Mouse (Mus musculus) left cerebral cortex, postnatal 4 days (tissue): ENCODE measurements around the gene Nkx6-2. TPM values are rescaled to one million over a fixed set of nuclear protein-coding genes. Genes with fewer than 3 reads are reported as not detected.
A peak's percentile ranks its signal among the peaks of the same experiment; 100 is the strongest.

Source experiments
- DNase-seq: peaks from one replicate; pipeline ENCODE4 v3.0.0-alpha.2; 2022
- intact Hi-C: fragments of 180-260 bp; cut with DNase I; formaldehyde crosslinking; loops from one replicate; pipeline ENCODE4 v1.15.1; 2025
- total RNA-seq, 2 experiments: library from RNA; stranded (reverse); gene quantifications; 2 replicates each; pipeline ENCODE4 v1.2.3; 2021

The Nkx6-2 gene
- under 1 TPM in 1 of 2 experiments, not detected in 1; 0.48 TPM for total RNA-seq

- DNase-seq: peak; percentile 63
- intact Hi-C loops: loop anchor here (10.0 kb wide), 1 partner anchor 88 kb away; no protein-coding TSS in a partner anchor
Measured at GRCm38 (mm10) chr7:139582595-139582994, at the start of gene Nkx6-2. Gene Nkx6-2 (minus strand): TSS chr7:139582797.

GRCm38 (mm10) chr7:139625156-139625555, 42.6 kb upstream of the Nkx6-2 start:
- no peak for DNase-seq
- intact Hi-C loops: no loop called here

- intact Hi-C loops: no loop called here
- DNase-seq: no peak
Measured at GRCm38 (mm10) chr7:139622568-139622967, 40.0 kb upstream of the Nkx6-2 start.

GRCm38 (mm10) chr7:139615767-139616766, 33.5 kb upstream of the Nkx6-2 start:
- intact Hi-C loops: no loop called here
- peak; percentile 84 for DNase-seq

GRCm38 (mm10) chr7:139610328-139610727, 27.7 kb upstream of the Nkx6-2 start:
- intact Hi-C loops: no loop called here
- no peak for DNase-seq

- intact Hi-C loops: no loop called here
- DNase-seq: no peak
Measured at GRCm38 (mm10) chr7:139595862-139596261, 13.3 kb upstream of the Nkx6-2 start.

GRCm38 (mm10) chr7:139595311-139595710, 12.7 kb upstream of the Nkx6-2 start:
- intact Hi-C loops: no loop called here
- DNase-seq: no peak

GRCm38 (mm10) chr7:139591311-139591710, 8.7 kb upstream of the Nkx6-2 start:
- no peak for DNase-seq
- intact Hi-C loops: no loop called here

GRCm38 (mm10) chr7:139590302-139590701, 7.7 kb upstream of the Nkx6-2 start:
- intact Hi-C loops: no loop called here
- DNase-seq: peak; percentile 44

GRCm38 (mm10) chr7:139587919-139588318, 5.3 kb upstream of the Nkx6-2 start:
- DNase-seq: no peak
- intact Hi-C loops: loop anchor here (10.0 kb wide), 1 partner anchor 93 kb away; no protein-coding TSS in a partner anchor

- DNase-seq: no peak
- intact Hi-C loops: loop anchor here (10.0 kb wide), 1 partner anchor 91 kb away; no protein-coding TSS in a partner anchor
Measured at GRCm38 (mm10) chr7:139585183-139585821, 2.7 kb upstream of the Nkx6-2 start.

GRCm38 (mm10) chr7:139584221-139585175, 1.9 kb upstream of the Nkx6-2 start:
- no peak for DNase-seq
- intact Hi-C loops: loop anchor here (10.0 kb wide), 1 partner anchor 90 kb away; no protein-coding TSS in a partner anchor

GRCm38 (mm10) chr7:139583094-139583737, 619 bp upstream of the Nkx6-2 start:
- intact Hi-C loops: loop anchor here (10.0 kb wide), 1 partner anchor 88 kb away; no protein-coding TSS in a partner anchor
- no peak for DNase-seq

- intact Hi-C loops: loop anchor here (10.0 kb wide), 1 partner anchor 87 kb away; no protein-coding TSS in a partner anchor
- DNase-seq: peak; percentile 18
Measured at GRCm38 (mm10) chr7:139581801-139582571, 611 bp downstream of the Nkx6-2 start.

- intact Hi-C loops: loop anchor here (10.0 kb wide), 1 partner anchor 86 kb away; no protein-coding TSS in a partner anchor
- DNase-seq: no peak
Measured at GRCm38 (mm10) chr7:139580851-139581775, 1.5 kb downstream of the Nkx6-2 start.

- intact Hi-C loops: no loop called here
- no peak for DNase-seq
Measured at GRCm38 (mm10) chr7:139579261-139579905, 3.2 kb downstream of the Nkx6-2 start.

GRCm38 (mm10) chr7:139576064-139576686, 6.4 kb downstream of the Nkx6-2 start:
- DNase-seq: no peak
- intact Hi-C loops: no loop called here
